Mouse (Mus musculus) hindbrain, postnatal 0 days (tissue): ENCODE measurements at regions not wholly inside any gene's neighbourhood (a gene's known extent, or its start where the extent isn't known, plus 50 kb on each side); places are given as distances from the start of the nearest gene placed in this dataset.

Experiments
- ATAC-seq: fragments of 200-750 bp; cut with Nextera tagmentation; 2 replicates; pipeline ENCODE4 v1.8.0; 2017; ENCODE audit warnings: mild to moderate bottlenecking, moderate TSS enrichment, moderate library complexity
- DNase-seq: peaks from one replicate; pipeline ENCODE4 v3.0.0-alpha.2; 2015; ENCODE audit warnings: low spot score
- H3K27ac ChIP-seq: fragments of 300-500 bp; sonication (generic); 2 replicates; pipeline ENCODE4 v1.5.1; 2014; ENCODE audit warnings: mild to moderate bottlenecking
- H3K27me3 ChIP-seq: fragments of 300-500 bp; sonication (generic); 2 replicates; pipeline ENCODE4 v1.6.1; 2014; ENCODE audit warnings: low read length, mixed read lengths; ENCODE audit not compliant: insufficient read depth
- H3K36me3 ChIP-seq: fragments of 300-500 bp; sonication (generic); 2 replicates; pipeline ENCODE4 v1.6.1; 2014; ENCODE audit warnings: low read length, mixed read lengths; ENCODE audit not compliant: insufficient read depth
- H3K4me1 ChIP-seq: fragments of 300-500 bp; sonication (generic); 2 replicates; pipeline ENCODE4 v1.6.1; 2014; ENCODE audit warnings: antibody characterized with exemption, low read length, mixed read lengths; ENCODE audit not compliant: insufficient read depth
- H3K4me2 ChIP-seq: fragments of 300-500 bp; sonication (generic); 2 replicates; pipeline ENCODE4 v1.6.1; 2014; ENCODE audit warnings: low read depth, mild to moderate bottlenecking, low read length, moderate library complexity, mixed read lengths
- H3K4me3 ChIP-seq: fragments of 300-500 bp; sonication (generic); 2 replicates; pipeline ENCODE4 v1.5.1; 2014; ENCODE audit warnings: low read length
- H3K9ac ChIP-seq: fragments of 300-500 bp; sonication (generic); replicated peaks from 2 replicates; pipeline ENCODE4 v1.6.1; 2014; ENCODE audit warnings: mild to moderate bottlenecking, low read length, moderate library complexity, mixed read lengths
- H3K9me3 ChIP-seq: fragments of 300-500 bp; sonication (generic); 2 replicates; pipeline ENCODE4 v1.6.1; 2016; ENCODE audit warnings: low read length, mixed read lengths
- CTCF ChIP-seq: IDR thresholded peaks from 2 replicates; pipeline ENCODE4 v1.5.1; 2016; ENCODE audit warnings: antibody characterized with exemption, control low read depth, low read depth
- WGBS: fragments of 180-500 bp; shearing (Covaris S2); extraction: QIAGEN DNeasy Blood & Tissue Kit; methylation state at CpG from one replicate; pipeline ENCODE4 v1.1.7; 2014; 5-methylcytosine and 5-hydroxymethylcytosine counted together

DNA sequence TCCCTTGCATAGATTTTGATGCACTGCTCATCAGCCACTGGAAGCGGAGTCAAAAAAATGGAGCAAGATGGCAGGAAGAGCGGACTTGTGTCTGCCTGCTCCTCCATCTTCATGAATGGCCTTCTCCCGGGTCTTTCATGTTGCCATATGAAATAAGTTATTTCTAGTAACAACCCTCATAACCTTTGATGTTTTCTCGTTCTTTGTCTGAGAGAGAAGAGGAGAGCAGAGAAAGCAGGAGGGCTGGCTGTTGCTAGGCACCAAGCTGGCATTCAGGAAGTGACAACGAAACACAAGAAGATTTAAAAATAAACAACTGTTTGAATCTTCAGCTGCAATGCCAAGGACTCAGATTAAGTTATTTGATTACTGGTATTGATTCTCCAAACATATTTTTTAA, 256.8 kb downstream of the Adgb start:
- WGBS, result 39% methylated on average over 5 of the region's 5 CpGs
- DNase-seq (no peak), ATAC-seq (0 out of 2 replicates have a peak, but pooled peaks have one; percentile 38)
- no peaks in the 10 kb centered on the region for H3K27me3 ChIP-seq
- no peaks in the 10 kb centered on the region for H3K4me1 ChIP-seq
- no peak overlapping the region for H3K27ac ChIP-seq
- no peaks in the 10 kb centered on the region for H3K36me3 ChIP-seq
- TF ChIP-seq CTCF, result no peak
- no peak overlapping the region for H3K9ac ChIP-seq
- H3K4me3 ChIP-seq, result no peak overlapping the region
- H3K4me2 ChIP-seq, result no peak overlapping the region
- no peaks in the 10 kb centered on the region for H3K9me3 ChIP-seq

DNA sequence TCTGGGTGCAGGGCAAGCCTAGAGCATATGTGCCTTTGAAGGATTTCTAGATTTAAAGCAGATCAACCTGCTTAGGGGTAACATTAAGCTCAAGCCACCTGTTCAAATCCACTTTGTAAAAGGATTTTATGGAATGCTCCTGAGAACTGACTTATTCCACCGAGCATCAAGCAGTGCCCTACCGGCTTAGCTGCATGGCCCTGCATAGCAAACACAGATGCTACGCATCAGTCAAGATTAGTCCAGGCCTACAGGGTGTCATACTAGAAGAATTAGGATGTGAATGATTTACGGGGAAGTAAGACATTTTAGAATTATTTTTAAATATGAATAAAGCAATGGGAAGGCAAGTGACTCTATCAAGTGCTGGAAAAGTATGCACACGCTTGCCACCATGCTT, 263.8 kb downstream of the Adgb start:
- H3K27me3 ChIP-seq, result no peaks in the 10 kb centered on the region
- H3K27ac ChIP-seq, result no peak overlapping the region
- ATAC-seq, result no peak
- no peak for TF ChIP-seq CTCF
- no peak overlapping the region for H3K4me3 ChIP-seq
- no peak for DNase-seq
- no peaks in the 10 kb centered on the region for H3K36me3 ChIP-seq
- 74% methylated on average over 5 of the region's 5 CpGs for WGBS
- H3K9me3 ChIP-seq, result no peaks in the 10 kb centered on the region
- no peak overlapping the region for H3K9ac ChIP-seq
- no peaks in the 10 kb centered on the region for H3K4me1 ChIP-seq
- H3K4me2 ChIP-seq, result no peak overlapping the region

DNA sequence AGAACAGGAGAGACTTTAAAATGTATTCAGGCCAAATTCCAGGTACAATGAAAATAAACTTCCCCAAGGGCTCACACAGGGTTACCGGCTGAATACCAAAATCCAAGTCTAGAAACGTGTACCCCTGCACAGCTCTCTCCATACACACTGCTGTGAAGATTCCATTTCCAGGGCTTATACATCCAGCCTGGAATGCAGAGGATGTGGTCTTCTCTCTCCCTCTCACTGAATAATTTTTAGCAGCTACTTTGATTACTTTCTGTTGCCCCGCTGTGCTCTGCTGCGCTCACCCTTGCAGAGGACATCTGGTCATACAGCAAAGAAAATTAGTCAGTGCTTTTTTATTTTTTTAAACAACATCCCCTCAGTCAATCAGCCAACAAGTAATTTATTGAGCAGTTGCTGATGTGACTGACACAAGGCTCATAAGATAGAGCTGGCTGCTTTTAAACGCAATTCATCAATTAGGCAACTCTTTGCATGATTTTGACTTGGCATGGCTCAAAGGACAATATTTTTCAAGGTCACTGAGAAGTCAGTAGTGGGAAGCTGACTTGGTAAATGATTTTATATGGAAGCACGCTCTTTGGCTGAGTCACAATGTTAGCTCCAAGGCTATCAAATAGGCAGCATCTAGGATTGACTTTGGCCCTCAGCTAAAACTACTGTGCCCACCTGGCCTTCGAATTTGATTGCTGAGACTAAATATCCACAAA, 266.2 kb downstream of the Adgb start:
- peak; percentile 15 for DNase-seq
- Histone ChIP-seq H3K4me2 (no peak overlapping the region), H3K9me3 (no peaks in the 10 kb centered on the region), H3K27ac (no peak overlapping the region), H3K27me3 (no peaks in the 10 kb centered on the region), H3K9ac (no peak overlapping the region), H3K4me1 (no peaks in the 10 kb centered on the region), H3K4me3 (no peak overlapping the region), H3K36me3 (no peaks in the 10 kb centered on the region)
- 62% methylated on average over 7 of the region's 7 CpGs for WGBS
- peak; percentile 49; the same call in 1 of the 2 replicates for ATAC-seq
- TF ChIP-seq CTCF, result no peak

DNA sequence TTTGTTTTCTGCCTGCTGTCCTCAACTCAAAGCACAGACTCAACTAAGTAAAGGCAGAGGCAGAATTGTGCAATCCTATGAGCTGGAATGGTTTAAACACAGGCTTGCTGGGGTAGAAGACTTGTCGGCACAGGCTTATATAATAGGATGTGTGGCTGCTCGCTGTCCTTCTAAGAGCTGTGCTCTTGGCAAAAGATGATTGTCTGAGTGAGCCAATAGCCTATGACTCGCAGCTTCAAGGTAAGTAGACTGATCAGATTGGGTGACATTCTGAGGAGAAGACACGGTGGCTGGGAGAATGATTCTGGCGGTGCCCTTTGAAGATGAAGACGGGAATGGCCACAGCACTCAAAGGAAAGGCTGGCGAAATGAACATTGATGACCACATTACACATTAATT, 268.1 kb downstream of the Adgb start:
- no peak for ATAC-seq
- no peaks in the 10 kb centered on the region for H3K27me3 ChIP-seq
- H3K4me3 ChIP-seq, result no peak overlapping the region
- 89% methylated on average over 7 of the region's 7 CpGs for WGBS
- no peak overlapping the region for H3K4me2 ChIP-seq
- no peaks in the 10 kb centered on the region for H3K9me3 ChIP-seq
- no peaks in the 10 kb centered on the region for H3K36me3 ChIP-seq
- no peak for DNase-seq
- no peak overlapping the region for H3K9ac ChIP-seq
- H3K27ac ChIP-seq, result no peak overlapping the region
- no peaks in the 10 kb centered on the region for H3K4me1 ChIP-seq
- TF ChIP-seq CTCF, result no peak

DNA sequence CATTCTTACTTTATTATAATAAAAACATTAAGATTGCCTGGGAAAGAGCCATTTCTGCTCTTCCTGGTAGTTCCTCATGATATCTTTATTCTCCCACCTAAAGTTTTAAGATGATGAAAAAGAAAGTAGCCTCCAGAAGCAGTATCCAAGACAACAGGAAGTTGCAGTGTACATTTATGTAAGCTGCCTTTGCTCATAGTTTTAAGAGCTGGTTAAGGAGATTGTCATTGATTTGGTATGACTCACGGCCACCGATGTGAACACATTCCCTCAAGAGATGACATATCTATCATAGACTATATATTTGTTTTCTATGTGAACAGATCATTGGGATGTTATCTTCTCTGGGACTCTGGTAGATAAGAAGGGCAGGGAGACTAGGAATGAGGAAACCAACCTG, 281.8 kb downstream of the Adgb start:
- DNase-seq (no peak), ATAC-seq (no peak)
- no peak overlapping the region for H3K4me3 ChIP-seq
- H3K9ac ChIP-seq, result no peak overlapping the region
- H3K9me3 ChIP-seq, result no peaks in the 10 kb centered on the region
- H3K4me2 ChIP-seq, result no peak overlapping the region
- H3K27me3 ChIP-seq, result no peaks in the 10 kb centered on the region
- WGBS, result 94% methylated on average over 2 of the region's 2 CpGs
- H3K27ac ChIP-seq, result no peak overlapping the region
- no peaks in the 10 kb centered on the region for H3K36me3 ChIP-seq
- TF ChIP-seq CTCF, result no peak
- no peaks in the 10 kb centered on the region for H3K4me1 ChIP-seq

DNA sequence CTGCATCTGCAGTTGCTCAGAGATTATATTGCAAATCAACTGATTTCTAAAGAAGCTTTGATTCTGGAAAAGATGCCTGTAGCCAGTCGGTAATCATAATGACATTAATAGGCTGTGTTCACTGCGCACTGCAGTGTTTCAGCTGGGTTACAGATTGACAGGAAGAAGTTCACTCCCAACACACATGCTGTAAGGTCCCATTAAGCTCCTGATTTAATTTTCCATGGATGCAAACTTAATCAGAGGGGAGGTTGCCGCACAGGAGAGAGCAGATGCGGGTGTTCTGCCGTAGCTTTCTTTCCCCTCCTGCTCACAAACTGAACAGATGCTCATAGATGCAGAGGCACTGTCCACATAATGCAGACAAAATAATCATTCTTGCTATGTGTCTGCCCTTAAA, 284.0 kb downstream of the Adgb start:
- TF ChIP-seq CTCF, result no peak
- no peak overlapping the region for H3K4me3 ChIP-seq
- no peak for ATAC-seq
- no peak overlapping the region for H3K27ac ChIP-seq
- H3K4me2 ChIP-seq, result no peak overlapping the region
- H3K27me3 ChIP-seq, result no peaks in the 10 kb centered on the region
- WGBS, result 56% methylated on average over 5 of the region's 5 CpGs
- no peak overlapping the region for H3K9ac ChIP-seq
- no peak for DNase-seq
- no peaks in the 10 kb centered on the region for H3K4me1 ChIP-seq
- no peaks in the 10 kb centered on the region for H3K36me3 ChIP-seq
- no peaks in the 10 kb centered on the region for H3K9me3 ChIP-seq

DNA sequence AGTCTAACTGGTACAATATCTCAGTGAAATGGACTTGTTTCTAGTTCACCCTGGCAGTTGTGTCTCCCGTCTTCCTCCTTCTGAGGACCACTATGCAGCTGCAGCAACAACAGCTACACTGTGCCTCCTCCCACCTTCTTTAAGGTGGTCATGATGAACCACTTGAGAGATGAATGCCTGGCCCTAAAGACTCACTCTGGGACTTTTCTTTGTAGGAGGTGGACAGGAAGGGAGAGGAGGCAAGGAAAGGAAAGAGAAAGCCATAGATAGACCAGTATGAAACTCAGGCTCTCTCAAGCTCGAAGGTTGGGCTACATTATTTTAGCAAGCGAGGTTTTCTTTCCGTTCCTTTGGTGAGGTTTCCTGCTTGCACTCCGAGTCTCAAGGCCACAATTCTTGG, 285.4 kb downstream of the Adgb start:
- Histone ChIP-seq H3K9ac (no peak overlapping the region), H3K4me3 (no peak overlapping the region), H3K4me2 (no peak overlapping the region), H3K27ac (no peak overlapping the region), H3K36me3 (no peaks in the 10 kb centered on the region), H3K9me3 (no peaks in the 10 kb centered on the region), H3K4me1 (no peaks in the 10 kb centered on the region), H3K27me3 (no peaks in the 10 kb centered on the region)
- ATAC-seq (no peak), DNase-seq (no peak)
- TF ChIP-seq CTCF, result no peak
- WGBS, result 92% methylated on average over 5 of the region's 5 CpGs
